Mouse (Mus musculus) liver, embryonic 13.5 days (tissue): ENCODE measurements around the gene Gpc1. TPM values are rescaled to one million over a fixed set of nuclear protein-coding genes. Genes with fewer than 3 reads are reported as not detected.
A peak's percentile ranks its signal among the peaks of the same experiment; 100 is the strongest.

ENCODE experiments used
- ATAC-seq: fragments of 200-750 bp; cut with Nextera tagmentation; 2 replicates; pipeline ENCODE4 v1.8.0; 2017; ENCODE audit warnings: low read depth, mild to moderate bottlenecking, moderate number of reproducible peaks, moderate library complexity
- DNase-seq: peaks from one replicate; pipeline ENCODE4 v3.0.0; 2022
- H3K27ac ChIP-seq: fragments of 300-500 bp; sonication (generic); 2 replicates; pipeline ENCODE4 v1.5.1; 2015; ENCODE audit warnings: moderate library complexity, mild to moderate bottlenecking, inconsistent platforms
- H3K27me3 ChIP-seq: fragments of 300-500 bp; sonication (generic); 2 replicates; pipeline ENCODE4 v1.6.1; 2015; ENCODE audit warnings: mild to moderate bottlenecking, inconsistent platforms
- H3K36me3 ChIP-seq: fragments of 300-500 bp; sonication (generic); 2 replicates; pipeline ENCODE4 v1.6.1; 2015; ENCODE audit warnings: mild to moderate bottlenecking, inconsistent platforms
- H3K4me1 ChIP-seq: fragments of 300-500 bp; sonication (generic); replicated peaks from 2 replicates; pipeline ENCODE4 v1.6.1; 2015; ENCODE audit warnings: inconsistent platforms
- H3K4me2 ChIP-seq: fragments of 300-500 bp; sonication (generic); 2 replicates; pipeline ENCODE4 v1.6.1; 2015; ENCODE audit warnings: inconsistent platforms, mild to moderate bottlenecking, moderate library complexity
- H3K4me3 ChIP-seq: fragments of 300-500 bp; sonication (generic); replicated peaks from 2 replicates; pipeline ENCODE4 v1.5.1; 2015; ENCODE audit warnings: mild to moderate bottlenecking, inconsistent platforms
- H3K9ac ChIP-seq: fragments of 300-500 bp; sonication (generic); 2 replicates; pipeline ENCODE4 v1.6.1; 2015; ENCODE audit warnings: mild to moderate bottlenecking, inconsistent platforms
- H3K9me3 ChIP-seq: fragments of 300-500 bp; sonication (generic); replicated peaks from 2 replicates; pipeline ENCODE4 v1.6.1; 2016; ENCODE audit warnings: inconsistent platforms
- WGBS: fragments of 180-500 bp; shearing (Covaris S2); methylation state at CpG from one replicate; pipeline ENCODE4 v1.1.7; 2015; ENCODE audit not compliant: insufficient replicate concordance; 5-methylcytosine and 5-hydroxymethylcytosine counted together
- polyA plus RNA-seq: library from polyadenylated mRNA; unstranded; fragments of >200 nt; fragmentation: Nextera tagmentation; extraction: Ambion mirVana; gene quantifications from 2 replicates; pipeline ENCODE4 v1.2.1, GENCODE M21; 2015

Gpc1 gene
- polyA plus RNA-seq, 1 experiment from 2014 or later, result 2.7 TPM

GRCm38 (mm10) chr1:92803376-92803775, 28.1 kb upstream of the Gpc1 start:
- H3K4me1 ChIP-seq, result no peaks in the 10 kb centered on the region
- no peak overlapping the region for H3K4me3 ChIP-seq
- no peak overlapping the region for H3K9ac ChIP-seq
- H3K27ac ChIP-seq, result no peak overlapping the region
- no peaks in the 10 kb centered on the region for H3K36me3 ChIP-seq
- H3K9me3 ChIP-seq, result no peaks in the 10 kb centered on the region
- no peaks in the 10 kb centered on the region for H3K27me3 ChIP-seq
- WGBS, result 48% methylated on average over 4 of the region's 4 CpGs
- ATAC-seq, result no peak
- DNase-seq, result no peak
- H3K4me2 ChIP-seq, result no peak overlapping the region

GRCm38 (mm10) chr1:92805181-92805580, 26.3 kb upstream of the Gpc1 start:
- no peak for DNase-seq
- H3K27me3 ChIP-seq, result no peaks in the 10 kb centered on the region
- H3K4me1 ChIP-seq, result no peaks in the 10 kb centered on the region
- no peaks in the 10 kb centered on the region for H3K36me3 ChIP-seq
- no peak overlapping the region for H3K9ac ChIP-seq
- WGBS, result 52% methylated on average over 5 of the region's 5 CpGs
- no peak overlapping the region for H3K4me3 ChIP-seq
- no peak overlapping the region for H3K27ac ChIP-seq
- H3K9me3 ChIP-seq, result no peaks in the 10 kb centered on the region
- no peak overlapping the region for H3K4me2 ChIP-seq
- no peak for ATAC-seq

- H3K4me1 ChIP-seq, result no peaks in the 10 kb centered on the region
- DNase-seq, result no peak
- no peak overlapping the region for H3K9ac ChIP-seq
- H3K27me3 ChIP-seq, result no peaks in the 10 kb centered on the region
- no peak for ATAC-seq
- no peak overlapping the region for H3K4me3 ChIP-seq
- no peaks in the 10 kb centered on the region for H3K9me3 ChIP-seq
- no peak overlapping the region for H3K4me2 ChIP-seq
- H3K27ac ChIP-seq, result no peak overlapping the region
- no peaks in the 10 kb centered on the region for H3K36me3 ChIP-seq
- WGBS, result 43% methylated on average over 2 of the region's 2 CpGs
These were observed 25.6 kb upstream of the Gpc1 start for GRCm38 (mm10) chr1:92805836-92806235.

GRCm38 (mm10) chr1:92806720-92807119, 24.7 kb upstream of the Gpc1 start:
- Histone ChIP-seq H3K9ac (no peak overlapping the region), H3K4me2 (no peak overlapping the region), H3K27ac (no peak overlapping the region), H3K36me3 (no peaks in the 10 kb centered on the region), H3K9me3 (no peaks in the 10 kb centered on the region), H3K27me3 (no peaks in the 10 kb centered on the region), H3K4me3 (no peak overlapping the region), H3K4me1 (no peaks in the 10 kb centered on the region)
- 56% methylated on average over 3 of the region's 3 CpGs for WGBS
- DNase-seq (no peak), ATAC-seq (no peak)

- H3K9ac ChIP-seq, result no peak overlapping the region
- DNase-seq (no peak), ATAC-seq (no peak)
- no peak overlapping the region for H3K27ac ChIP-seq
- no peak overlapping the region for H3K4me3 ChIP-seq
- WGBS, result 65% methylated on average over 4 of the region's 4 CpGs
- H3K4me2 ChIP-seq, result no peak overlapping the region
- no peaks in the 10 kb centered on the region for H3K4me1 ChIP-seq
- no peaks in the 10 kb centered on the region for H3K27me3 ChIP-seq
- no peaks in the 10 kb centered on the region for H3K36me3 ChIP-seq
- H3K9me3 ChIP-seq, result no peaks in the 10 kb centered on the region
These were observed 21.8 kb upstream of the Gpc1 start for GRCm38 (mm10) chr1:92809621-92810020.

- no peak for DNase-seq
- H3K9me3 ChIP-seq, result no peaks in the 10 kb centered on the region
- WGBS, result 51% methylated on average over 5 of the region's 5 CpGs
- no peak overlapping the region for H3K9ac ChIP-seq
- H3K27me3 ChIP-seq, result no peaks in the 10 kb centered on the region
- H3K4me1 ChIP-seq, result no peaks in the 10 kb centered on the region
- H3K4me2 ChIP-seq, result no peak overlapping the region
- no peak overlapping the region for H3K27ac ChIP-seq
- ATAC-seq, result no peak
- H3K4me3 ChIP-seq, result no peak overlapping the region
- H3K36me3 ChIP-seq, result no peaks in the 10 kb centered on the region
These were observed 17.1 kb upstream of the Gpc1 start for GRCm38 (mm10) chr1:92814319-92814718.

GRCm38 (mm10) chr1:92815100-92815499, 16.3 kb upstream of the Gpc1 start:
- Histone ChIP-seq H3K4me1 (no peaks in the 10 kb centered on the region), H3K9ac (no peak overlapping the region), H3K27ac (no peak overlapping the region), H3K4me3 (no peak overlapping the region), H3K9me3 (no peaks in the 10 kb centered on the region), H3K36me3 (no peaks in the 10 kb centered on the region), H3K4me2 (no peak overlapping the region), H3K27me3 (no peaks in the 10 kb centered on the region)
- DNase-seq (no peak), ATAC-seq (no peak)
- WGBS, result 72% methylated on average over 9 of the region's 9 CpGs

GRCm38 (mm10) chr1:92815756-92816294, 15.6 kb upstream of the Gpc1 start:
- Histone ChIP-seq H3K4me2 (no peak overlapping the region), H3K27me3 (no peaks in the 10 kb centered on the region), H3K36me3 (no peaks in the 10 kb centered on the region), H3K4me1 (no peaks in the 10 kb centered on the region), H3K4me3 (no peak overlapping the region), H3K27ac (no peak overlapping the region), H3K9ac (no peak overlapping the region), H3K9me3 (no peaks in the 10 kb centered on the region)
- ATAC-seq (no peak), DNase-seq (no peak)
- WGBS, result 44% methylated on average over 5 of the region's 5 CpGs

GRCm38 (mm10) chr1:92830626-92831187, 738 bp upstream of the Gpc1 start:
- ATAC-seq (no peak), DNase-seq (no peak)
- Histone ChIP-seq H3K27me3 (peaks cover 63% of the 10 kb centered on the region), H3K9me3 (no peaks in the 10 kb centered on the region), H3K9ac (no peak overlapping the region), H3K4me1 (peaks cover 13% of the 10 kb centered on the region; the same call in 1 of the 2 replicates), H3K27ac (no peak overlapping the region), H3K4me3 (peak overlapping the region; percentile 55), H3K4me2 (peak overlapping the region; percentile 72), H3K36me3 (no peaks in the 10 kb centered on the region)
- 9% methylated on average over 13 of the region's 13 CpGs for WGBS

GRCm38 (mm10) chr1:92832011-92833010, 866 bp downstream of the Gpc1 start:
- 3% methylated on average over 62 of the region's 62 CpGs for WGBS
- DNase-seq, result no peak
- peak overlapping the region; percentile 55 for H3K4me3 ChIP-seq

GRCm38 (mm10) chr1:92833987-92834706, 2.7 kb downstream of the Gpc1 start:
- no peaks in the 10 kb centered on the region for H3K36me3 ChIP-seq
- H3K4me1 ChIP-seq, result peaks cover 13% of the 10 kb centered on the region; the same call in 1 of the 2 replicates
- H3K27ac ChIP-seq, result no peak overlapping the region
- H3K4me2 ChIP-seq, result no peak overlapping the region
- H3K4me3 ChIP-seq, result no peak overlapping the region
- H3K27me3 ChIP-seq, result peaks cover 54% of the 10 kb centered on the region
- no peaks in the 10 kb centered on the region for H3K9me3 ChIP-seq
- ATAC-seq, result no peak
- H3K9ac ChIP-seq, result no peak overlapping the region
- WGBS, result 47% methylated on average over 7 of the region's 7 CpGs
- no peak for DNase-seq

More at GRCm38 (mm10) chr1:92832011-92833010, 866 bp downstream of the Gpc1 start:
- Histone ChIP-seq H3K4me1 (peaks cover 13% of the 10 kb centered on the region; the same call in 1 of the 2 replicates), H3K27me3 (peaks cover 63% of the 10 kb centered on the region), H3K4me2 (peak overlapping the region; percentile 72), H3K27ac (no peak overlapping the region), H3K9ac (peak overlapping the region; percentile 54), H3K36me3 (no peaks in the 10 kb centered on the region), H3K9me3 (no peaks in the 10 kb centered on the region)
- ATAC-seq, result peak; percentile 8; the same call in 1 of the 2 replicates
